Mouse (Mus musculus) heart, embryonic 16.5 days (tissue): Measurements from ENCODE around the gene Camta1. TPM values are rescaled to one million over a fixed set of nuclear protein-coding genes. Genes with fewer than 3 reads are reported as not detected.
A peak's percentile ranks its signal among the peaks of the same experiment; 100 is the strongest.

Experiments
- ATAC-seq: fragments of 200-750 bp; cut with Nextera tagmentation; replicated peaks from 2 replicates; pipeline ENCODE4 v1.8.0; 2017; ENCODE audit warnings: moderate number of reproducible peaks; ENCODE audit not compliant: insufficient read depth, low FRiP score; ENCODE audit errors: extremely low read depth
- H3K27ac ChIP-seq: fragments of 300-500 bp; sonication (generic); 2 replicates; pipeline ENCODE4 v1.5.1; 2014; ENCODE audit warnings: mild to moderate bottlenecking, low read length, control low read depth, moderate library complexity
- H3K27me3 ChIP-seq: fragments of 300-500 bp; sonication (generic); 2 replicates; pipeline ENCODE4 v1.6.1; 2014; ENCODE audit warnings: low read length, mixed read lengths; ENCODE audit not compliant: control insufficient read depth, insufficient read depth
- H3K36me3 ChIP-seq: fragments of 300-500 bp; sonication (generic); 2 replicates; pipeline ENCODE4 v1.6.1; 2014; ENCODE audit not compliant: control insufficient read depth, insufficient read depth
- H3K4me1 ChIP-seq: fragments of 300-500 bp; sonication (generic); 2 replicates; pipeline ENCODE4 v1.6.1; 2014; ENCODE audit warnings: low read length, mixed read lengths; ENCODE audit not compliant: control insufficient read depth, insufficient read depth
- H3K4me2 ChIP-seq: fragments of 300-500 bp; sonication (generic); 2 replicates; pipeline ENCODE4 v1.6.1; 2014; ENCODE audit warnings: low read depth, mild to moderate bottlenecking, control low read depth, low read length
- H3K4me3 ChIP-seq: fragments of 300-500 bp; sonication (generic); 2 replicates; pipeline ENCODE4 v1.5.1; 2014; ENCODE audit warnings: mild to moderate bottlenecking, control low read depth, low read length
- H3K9ac ChIP-seq: fragments of 300-500 bp; sonication (generic); 2 replicates; pipeline ENCODE4 v1.6.1; 2014; ENCODE audit warnings: low read length, control low read depth
- H3K9me3 ChIP-seq: fragments of 300-500 bp; sonication (generic); replicated peaks from 2 replicates; pipeline ENCODE4 v1.6.1; 2016; ENCODE audit warnings: low read length; ENCODE audit not compliant: control insufficient read depth
- WGBS: fragments of 180-500 bp; shearing (Covaris S2); extraction: QIAGEN DNeasy Blood & Tissue Kit; methylation state at CpG from one replicate; pipeline ENCODE4 v1.1.7; 2014; 5-methylcytosine and 5-hydroxymethylcytosine counted together
- polyA plus RNA-seq: library from polyadenylated mRNA; unstranded; fragments of >200 nt; fragmentation: Nextera tagmentation; extraction: Ambion mirVana; gene quantifications from 2 replicates; pipeline ENCODE4 v1.2.1, GENCODE M21; 2015

The Camta1 gene
- polyA plus RNA-seq, 1 experiment from 2014 or later, result 141 TPM

DNA sequence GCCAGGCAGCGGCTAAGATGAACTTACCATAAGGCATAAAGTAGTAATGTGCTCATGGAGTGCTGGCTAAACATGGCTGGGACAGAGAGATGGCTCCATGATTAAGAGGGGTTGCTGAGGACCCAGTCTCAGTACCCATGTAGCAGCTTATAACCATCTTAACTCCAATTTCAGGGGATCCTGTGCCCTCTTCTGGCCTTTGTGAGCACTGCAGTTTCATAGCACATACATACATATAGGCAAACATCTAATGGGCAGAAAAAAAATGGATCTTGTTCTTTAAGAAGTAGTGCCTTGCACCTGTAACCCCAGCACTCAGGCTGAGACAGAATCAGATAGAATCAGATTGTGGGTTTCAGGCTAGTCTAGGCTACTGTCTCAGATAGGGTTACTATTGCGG is 454.5 kb downstream of the Camta1 start:
- Histone ChIP-seq H3K9me3 (peaks cover 5% of the 10 kb centered on the region; the same call in 1 of the 2 replicates), H3K9ac (no peak overlapping the region), H3K27ac (no peak overlapping the region), H3K36me3 (no peaks in the 10 kb centered on the region), H3K4me2 (no peak overlapping the region), H3K27me3 (no peaks in the 10 kb centered on the region), H3K4me1 (peaks cover 2% of the 10 kb centered on the region; the same call in 1 of the 2 replicates), H3K4me3 (no peak overlapping the region)
- WGBS, result 89% methylated on average over 2 of the region's 2 CpGs
- no peak for ATAC-seq

DNA sequence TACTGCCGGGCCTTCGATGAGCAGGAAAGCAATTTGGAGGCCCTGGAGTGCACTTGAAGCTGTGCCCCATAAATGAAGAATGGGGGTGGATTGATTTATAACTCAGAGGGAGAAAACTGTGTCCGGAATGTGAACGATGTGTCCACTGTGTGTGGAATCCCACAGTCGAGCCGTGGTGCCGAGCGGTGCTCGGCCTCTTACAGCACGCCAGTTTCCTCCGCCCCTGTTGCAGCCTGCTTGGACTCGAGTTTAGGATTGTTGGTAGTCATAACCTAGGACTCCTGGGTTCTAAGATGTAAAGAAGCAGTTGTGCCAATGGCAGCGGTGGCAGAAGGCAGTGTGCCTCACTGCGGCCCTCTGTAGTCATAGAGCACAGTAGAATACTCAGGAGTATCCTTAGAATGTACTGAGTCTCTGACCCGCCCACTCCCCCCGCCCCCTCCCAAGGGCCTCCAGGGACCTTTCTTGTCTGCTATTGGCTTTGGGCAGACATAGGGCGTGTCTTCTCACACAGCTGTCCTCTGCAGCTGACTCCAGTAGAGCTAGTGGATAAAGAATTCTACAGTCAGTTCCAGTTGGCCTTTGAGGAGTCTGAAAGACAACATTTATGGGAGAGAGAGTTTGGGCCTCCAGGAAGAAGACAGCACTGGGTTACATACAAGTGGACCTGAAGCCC is 457.0 kb downstream of the Camta1 start:
- Histone ChIP-seq H3K9me3 (peaks cover 5% of the 10 kb centered on the region; the same call in 1 of the 2 replicates), H3K4me2 (no peak overlapping the region), H3K4me1 (no peaks in the 10 kb centered on the region; the same call in 1 of the 2 replicates), H3K4me3 (no peak overlapping the region), H3K27ac (no peak overlapping the region), H3K36me3 (no peaks in the 10 kb centered on the region), H3K27me3 (no peaks in the 10 kb centered on the region), H3K9ac (no peak overlapping the region)
- no peak for ATAC-seq
- 64% methylated on average over 17 of the region's 17 CpGs for WGBS

DNA sequence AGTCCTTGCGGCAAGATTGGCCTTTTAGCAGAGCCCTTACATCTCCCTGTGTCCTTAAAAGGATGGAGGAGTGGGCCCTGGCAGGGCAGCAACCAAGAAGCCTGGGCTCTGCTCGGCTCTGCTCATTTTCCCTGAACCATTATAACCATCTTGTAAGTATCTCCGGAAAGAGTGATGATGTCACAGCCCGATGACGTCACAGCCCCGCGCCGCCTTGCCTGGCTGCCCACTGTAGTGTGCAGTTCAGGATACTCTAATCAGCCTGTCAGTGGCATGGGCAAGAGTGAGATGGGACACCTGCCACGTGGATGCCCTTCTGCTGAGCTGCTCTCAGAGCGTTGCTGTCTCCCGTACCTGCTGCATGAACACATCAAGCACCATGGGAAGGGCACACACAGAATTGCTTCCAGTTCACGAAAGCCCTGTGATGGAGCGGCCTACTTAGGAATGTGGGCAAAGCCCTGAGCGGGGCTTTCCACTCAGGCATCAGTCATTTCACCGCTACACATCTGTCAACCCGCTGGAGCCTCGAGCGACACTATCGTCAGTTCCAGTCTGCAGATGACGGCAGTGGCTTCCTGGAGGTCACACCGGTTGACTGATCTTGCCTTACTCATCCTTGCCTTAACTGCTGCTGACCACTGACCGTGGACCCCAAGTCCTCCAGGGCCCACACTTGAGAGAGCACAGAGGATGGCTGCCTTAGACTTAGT is 459.8 kb downstream of the Camta1 start:
- 78% methylated on average over 22 of the region's 22 CpGs for WGBS
- Histone ChIP-seq H3K36me3 (no peaks in the 10 kb centered on the region), H3K27me3 (no peaks in the 10 kb centered on the region), H3K9ac (no peak overlapping the region), H3K9me3 (no peaks in the 10 kb centered on the region), H3K4me3 (no peak overlapping the region), H3K27ac (no peak overlapping the region), H3K4me1 (no peaks in the 10 kb centered on the region; the same call in 1 of the 2 replicates), H3K4me2 (no peak overlapping the region)
- no peak for ATAC-seq

DNA sequence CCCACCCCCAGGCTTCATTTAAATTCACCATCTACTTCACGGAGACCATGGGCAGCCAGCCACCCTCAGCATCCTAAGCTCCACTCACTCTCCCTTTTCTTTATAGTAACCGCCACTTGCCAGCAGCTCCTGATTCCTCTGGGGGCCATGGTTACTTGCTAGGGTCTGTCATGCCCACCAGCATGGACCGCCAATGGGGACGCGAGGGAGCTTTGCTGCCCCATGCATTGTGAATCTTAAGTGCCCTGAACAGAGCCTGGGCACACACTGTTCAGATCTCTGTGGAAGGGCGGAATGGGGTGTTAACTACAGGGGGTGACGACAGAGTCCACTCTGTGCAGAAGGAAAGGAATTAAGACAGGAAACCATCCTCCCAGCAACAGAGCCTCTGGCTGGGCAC is 465.1 kb downstream of the Camta1 start:
- no peaks in the 10 kb centered on the region for H3K9me3 ChIP-seq
- no peaks in the 10 kb centered on the region for H3K4me1 ChIP-seq
- no peak overlapping the region for H3K9ac ChIP-seq
- 78% methylated on average over 7 of the region's 7 CpGs for WGBS
- H3K27ac ChIP-seq, result no peak overlapping the region
- H3K36me3 ChIP-seq, result no peaks in the 10 kb centered on the region
- H3K4me3 ChIP-seq, result no peak overlapping the region
- H3K27me3 ChIP-seq, result no peaks in the 10 kb centered on the region
- H3K4me2 ChIP-seq, result no peak overlapping the region
- ATAC-seq, result no peak

DNA sequence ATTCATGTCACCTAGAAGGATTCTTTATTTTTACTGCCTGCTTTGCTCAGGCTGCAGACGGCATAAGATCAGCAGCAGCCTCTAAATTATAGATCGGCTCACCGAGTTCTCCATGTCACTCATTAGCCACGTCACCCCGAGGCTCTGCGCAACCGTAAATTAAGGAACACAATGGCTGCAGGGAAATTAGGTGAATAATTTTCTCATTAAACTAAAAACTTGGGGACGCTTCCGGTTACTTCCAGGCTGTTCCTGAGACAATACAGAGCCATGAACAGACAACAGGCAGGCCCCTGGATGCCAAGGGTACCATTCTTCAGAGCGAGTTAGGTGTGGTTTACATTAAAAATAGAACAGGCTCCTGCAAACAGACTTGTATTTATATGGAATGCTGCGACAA is 472.3 kb downstream of the Camta1 start:
- H3K27ac ChIP-seq, result no peak overlapping the region
- no peak overlapping the region for H3K4me3 ChIP-seq
- no peaks in the 10 kb centered on the region for H3K9me3 ChIP-seq
- H3K4me2 ChIP-seq, result no peak overlapping the region
- H3K9ac ChIP-seq, result no peak overlapping the region
- H3K4me1 ChIP-seq, result 0 out of 2 replicates have a peak, but pooled peaks cover 2% of the 10 kb centered on the region
- H3K36me3 ChIP-seq, result no peaks in the 10 kb centered on the region
- ATAC-seq, result no peak
- peaks cover 2% of the 10 kb centered on the region; the same call in 1 of the 2 replicates for H3K27me3 ChIP-seq
- 81% methylated on average over 11 of the region's 11 CpGs for WGBS

DNA sequence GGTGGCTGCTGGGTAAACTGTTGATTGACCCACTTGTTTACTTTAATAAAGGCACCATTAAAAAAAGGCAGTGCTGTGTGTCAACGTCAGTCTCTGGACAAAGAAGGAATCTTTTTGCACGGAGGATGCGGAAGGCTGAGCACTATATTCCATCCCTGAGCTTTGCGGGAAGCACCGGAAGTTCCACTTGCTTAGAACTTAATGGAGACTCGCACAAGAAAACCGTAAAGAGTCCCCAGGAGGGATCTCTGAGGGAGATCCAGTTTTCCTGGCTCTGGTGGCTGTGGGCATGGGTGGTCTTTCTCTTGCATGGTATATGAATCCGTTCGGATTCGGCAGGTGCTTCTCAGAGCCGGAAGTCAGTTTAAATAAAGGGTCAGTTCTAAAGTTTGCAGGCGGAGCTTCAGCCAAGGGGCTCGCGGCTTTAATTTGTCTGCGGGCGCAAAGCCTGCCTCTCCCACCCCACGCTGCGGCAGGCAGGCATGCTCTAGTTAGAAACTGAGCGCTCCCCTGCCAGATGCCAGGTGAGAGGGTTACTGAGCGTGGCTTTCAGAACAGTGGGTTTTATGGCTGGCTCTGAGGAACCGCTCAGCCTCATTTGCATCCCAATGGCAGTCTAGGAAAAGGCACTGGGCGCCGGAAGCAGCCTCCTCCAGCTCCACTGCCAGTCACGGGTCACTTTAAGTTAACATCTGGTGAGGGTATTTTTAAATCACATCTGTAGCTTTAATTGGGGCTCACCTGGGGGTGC is 474.8 kb downstream of the Camta1 start:
- peak overlapping the region; percentile 46 for H3K4me3 ChIP-seq
- 0 out of 2 replicates have a peak, but pooled peaks cover 2% of the 10 kb centered on the region for H3K4me1 ChIP-seq
- no peaks in the 10 kb centered on the region for H3K36me3 ChIP-seq
- H3K27ac ChIP-seq, result no peak overlapping the region
- H3K9me3 ChIP-seq, result no peaks in the 10 kb centered on the region
- ATAC-seq, result no peak; the same call in 1 of the 2 replicates
- H3K27me3 ChIP-seq, result peaks cover 2% of the 10 kb centered on the region; the same call in 1 of the 2 replicates
- H3K9ac ChIP-seq, result peak overlapping the region; percentile 55
- peak overlapping the region; percentile 55 for H3K4me2 ChIP-seq
- 1% methylated on average over 24 of the region's 24 CpGs for WGBS

DNA sequence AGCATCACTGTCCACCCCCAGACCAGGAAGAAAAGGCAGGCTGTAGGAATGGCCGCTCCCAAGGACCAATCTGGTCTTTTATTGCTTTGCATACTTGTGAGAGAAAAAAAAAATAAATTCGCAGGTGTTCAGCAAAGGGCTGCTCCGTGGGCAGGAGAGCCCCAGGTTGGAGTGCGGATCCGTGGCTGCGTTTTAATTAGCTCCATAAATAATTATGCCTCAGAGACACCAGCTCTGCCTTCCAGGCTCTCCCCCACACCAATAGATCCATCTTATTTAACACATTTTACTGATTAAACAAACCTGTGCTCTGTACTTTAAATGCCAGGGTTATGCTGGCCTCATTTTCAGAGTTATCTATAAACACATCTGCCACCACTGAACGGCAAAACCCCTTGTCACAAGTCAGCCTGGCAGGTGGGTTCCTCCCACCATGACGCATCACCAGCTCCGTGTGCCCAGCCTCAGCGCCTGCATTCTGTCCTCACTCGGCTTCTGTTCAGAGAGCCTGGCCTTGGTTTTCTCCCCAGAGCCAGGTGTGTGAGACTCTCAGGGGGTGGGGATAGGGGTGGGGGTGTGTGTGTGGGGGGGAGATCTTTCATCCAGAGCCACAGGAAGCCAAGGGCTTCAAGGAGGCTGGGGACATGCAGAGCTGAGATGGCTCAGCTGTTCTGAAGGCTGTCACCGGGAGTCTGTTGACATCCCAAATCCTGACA is 475.5 kb downstream of the Camta1 start:
- WGBS, result 19% methylated on average over 12 of the region's 12 CpGs
- Histone ChIP-seq H3K4me1 (0 out of 2 replicates have a peak, but pooled peaks cover 2% of the 10 kb centered on the region), H3K4me2 (peak overlapping the region; percentile 55), H3K27ac (no peak overlapping the region), H3K9ac (no peak overlapping the region), H3K36me3 (no peaks in the 10 kb centered on the region), H3K4me3 (peak overlapping the region; percentile 46), H3K27me3 (peaks cover 2% of the 10 kb centered on the region; the same call in 1 of the 2 replicates), H3K9me3 (no peaks in the 10 kb centered on the region)
- ATAC-seq, result no peak

DNA sequence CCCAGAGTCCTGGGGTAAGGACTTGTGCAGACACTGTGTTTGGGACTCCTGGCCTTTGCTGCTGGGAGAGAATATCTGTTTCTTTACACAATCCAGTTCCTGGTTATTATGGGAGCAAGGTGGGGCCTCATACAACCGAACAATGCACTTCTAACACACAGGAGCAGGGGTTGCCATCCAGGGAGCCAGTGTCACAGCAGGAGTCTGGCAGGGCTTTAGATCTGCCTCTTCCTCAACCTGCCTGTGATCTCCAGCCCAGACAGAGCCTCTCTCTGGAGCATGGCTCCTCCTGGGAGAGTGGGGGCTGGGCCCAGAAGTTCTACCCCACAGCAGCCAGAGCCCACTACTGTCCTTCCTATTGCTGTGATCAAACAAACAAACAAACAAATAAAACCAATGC is 483.9 kb downstream of the Camta1 start:
- no peak for ATAC-seq
- no peaks in the 10 kb centered on the region for H3K36me3 ChIP-seq
- H3K9me3 ChIP-seq, result no peaks in the 10 kb centered on the region
- no peaks in the 10 kb centered on the region for H3K27me3 ChIP-seq
- 50% methylated on average over 1 of the region's 1 CpGs for WGBS
- no peak overlapping the region for H3K27ac ChIP-seq
- no peak overlapping the region for H3K4me3 ChIP-seq
- H3K4me2 ChIP-seq, result no peak overlapping the region
- no peak overlapping the region for H3K9ac ChIP-seq
- no peaks in the 10 kb centered on the region for H3K4me1 ChIP-seq
